Mouse (Mus musculus) C2C12 (cell line): ENCODE data around the gene Rdh9.

Experiments used
- CEBPB ChIP-seq: IDR thresholded peaks from one replicate; pipeline ENCODE4 v1.6.1; 2011; ENCODE audit warnings: low read depth, mild to moderate bottlenecking, control low read depth, moderate library complexity
- CTCF ChIP-seq: IDR thresholded peaks from one replicate; pipeline ENCODE4 v1.5.1; 2011; ENCODE audit not compliant: control insufficient read depth, insufficient read depth, insufficient read length
- FOSL1 ChIP-seq: IDR thresholded peaks from one replicate; pipeline ENCODE4 v1.8.0; 2011; ENCODE audit warnings: mild to moderate bottlenecking, low read length; ENCODE audit not compliant: poor library complexity, insufficient read depth, severe bottlenecking
- MAX ChIP-seq: IDR thresholded peaks from one replicate; pipeline ENCODE4 v1.6.1; 2011; ENCODE audit warnings: mild to moderate bottlenecking, control low read depth
- MYOD1 ChIP-seq: IDR thresholded peaks from one replicate; pipeline ENCODE4 v1.6.1; 2011; ENCODE audit warnings: low read depth; ENCODE audit not compliant: control insufficient read depth, insufficient read length
- MYOG ChIP-seq: IDR thresholded peaks from one replicate; pipeline ENCODE4 v1.6.1; 2011; ENCODE audit not compliant: control insufficient read depth, insufficient read length; ENCODE audit errors: extremely low read depth
- USF1 ChIP-seq: IDR thresholded peaks from one replicate; pipeline ENCODE4 v1.6.1; 2011; ENCODE audit warnings: low read depth, mild to moderate bottlenecking, control low read depth, moderate library complexity

DNA sequence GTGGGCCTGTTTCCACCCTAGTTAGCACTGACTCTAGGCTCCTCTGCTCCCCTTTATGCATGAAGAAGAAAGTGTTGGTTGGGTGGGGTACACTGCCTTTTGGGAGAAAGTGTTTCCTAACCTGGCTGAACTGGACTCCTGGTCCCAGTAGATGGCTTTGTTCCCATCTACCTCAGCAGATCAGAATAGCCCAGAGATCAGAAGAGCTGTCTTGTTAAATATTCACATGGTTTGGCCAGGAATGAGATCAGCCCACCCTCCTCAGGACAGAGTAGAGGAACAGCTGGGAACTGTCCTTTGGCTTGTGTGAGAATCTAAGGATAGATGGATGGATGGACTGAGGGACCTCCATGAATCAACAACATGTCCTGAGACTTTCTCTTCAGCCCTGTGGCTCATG lies 39.7 kb downstream of the Rdh9 start:
- TF ChIP-seq CTCF (no peak), USF1 (no peak), MYOD1 (no peak), MAX (no peak), CEBPB (no peak), MYOG (no peak), FOSL1 (no peak)
